Mouse (Mus musculus) cortical plate, adult 2 months (tissue): Measurements from ENCODE around the gene Lmx1a.

Experiments used
- CTCF ChIP-seq: fragments of 200-500 bp; IDR thresholded peaks from 2 replicates; pipeline ENCODE4 v1.5.1; 2011; ENCODE audit warnings: mild to moderate bottlenecking, control low read depth, low read length; ENCODE audit not compliant: insufficient read depth; ENCODE audit errors: extremely low read depth
- POLR2A ChIP-seq: fragments of 200-500 bp; IDR thresholded peaks from 2 replicates; pipeline ENCODE4 v1.6.1; 2011; ENCODE audit warnings: mild to moderate bottlenecking, low read length, control low read depth; ENCODE audit not compliant: insufficient read depth; ENCODE audit errors: extremely low read depth

DNA sequence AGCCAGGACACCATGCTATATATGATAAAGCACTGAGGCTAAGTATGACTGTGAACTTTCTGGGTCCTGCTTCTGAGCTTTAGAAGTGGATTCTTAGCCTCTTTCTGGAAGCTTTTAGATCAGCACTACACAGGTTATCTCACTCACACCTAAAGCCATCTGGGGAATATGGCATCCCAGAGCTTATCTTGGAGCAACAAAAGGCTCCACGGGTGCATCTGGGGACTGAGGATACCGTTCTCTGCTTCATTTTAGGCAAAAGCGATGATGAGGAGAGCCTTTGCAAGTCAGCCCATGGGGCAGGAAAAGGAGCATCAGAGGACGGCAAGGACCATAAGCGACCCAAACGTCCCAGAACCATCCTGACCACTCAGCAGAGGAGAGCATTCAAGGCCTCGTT is 141.3 kb downstream of the Lmx1a start:
- no peak for TF ChIP-seq CTCF
- no peak for TF ChIP-seq POLR2A
